Mouse (Mus musculus) neural tube, embryonic 15.5 days (tissue): ENCODE data around the gene Zdhhc7. TPM values are rescaled to one million over a fixed set of nuclear protein-coding genes. Genes with fewer than 3 reads are reported as not detected.

ENCODE experiments used
- ATAC-seq: fragments of 200-750 bp; cut with Nextera tagmentation; 2 replicates; pipeline ENCODE4 v1.8.0; 2017; ENCODE audit warnings: mild to moderate bottlenecking, moderate TSS enrichment, moderate library complexity; ENCODE audit not compliant: low FRiP score
- H3K27ac ChIP-seq: fragments of 300-500 bp; sonication (generic); replicated peaks from 2 replicates; pipeline ENCODE4 v1.5.1; 2015; ENCODE audit warnings: mild to moderate bottlenecking, inconsistent platforms
- H3K27me3 ChIP-seq: fragments of 300-500 bp; sonication (generic); replicated peaks from 2 replicates; pipeline ENCODE4 v1.6.1; 2015; ENCODE audit warnings: inconsistent platforms
- H3K36me3 ChIP-seq: fragments of 300-500 bp; sonication (generic); 2 replicates; pipeline ENCODE4 v1.6.1; 2015; ENCODE audit warnings: inconsistent platforms
- H3K4me1 ChIP-seq: fragments of 300-500 bp; sonication (generic); 2 replicates; pipeline ENCODE4 v1.6.1; 2015; ENCODE audit warnings: inconsistent platforms
- H3K4me2 ChIP-seq: fragments of 300-500 bp; sonication (generic); 2 replicates; pipeline ENCODE4 v1.6.1; 2015; ENCODE audit warnings: inconsistent platforms, mild to moderate bottlenecking, moderate library complexity
- H3K4me3 ChIP-seq: fragments of 300-500 bp; sonication (generic); replicated peaks from 2 replicates; pipeline ENCODE4 v1.5.1; 2015; ENCODE audit warnings: mild to moderate bottlenecking, inconsistent platforms
- H3K9ac ChIP-seq: fragments of 300-500 bp; sonication (generic); replicated peaks from 2 replicates; pipeline ENCODE4 v1.6.1; 2015; ENCODE audit warnings: mild to moderate bottlenecking, inconsistent platforms
- H3K9me3 ChIP-seq: fragments of 300-500 bp; sonication (generic); replicated peaks from 2 replicates; pipeline ENCODE4 v1.6.1; 2016; ENCODE audit warnings: inconsistent platforms
- whole genome bisulfite sequencing: fragments of 180-500 bp; shearing (Covaris S2); methylation state at CpG from one replicate; pipeline ENCODE4 v1.1.7; 2015; ENCODE audit warnings: mixed read lengths; 5-methylcytosine and 5-hydroxymethylcytosine counted together
- polyA plus RNA-seq: library from polyadenylated mRNA; unstranded; fragments of >200 nt; fragmentation: Nextera tagmentation; extraction: Ambion mirVana; gene quantifications from 2 replicates; pipeline ENCODE4 v1.2.1, GENCODE M21; 2015

The Zdhhc7 gene
- 26.9 and 31.6 TPM in 2 replicates for polyA plus RNA-seq

DNA sequence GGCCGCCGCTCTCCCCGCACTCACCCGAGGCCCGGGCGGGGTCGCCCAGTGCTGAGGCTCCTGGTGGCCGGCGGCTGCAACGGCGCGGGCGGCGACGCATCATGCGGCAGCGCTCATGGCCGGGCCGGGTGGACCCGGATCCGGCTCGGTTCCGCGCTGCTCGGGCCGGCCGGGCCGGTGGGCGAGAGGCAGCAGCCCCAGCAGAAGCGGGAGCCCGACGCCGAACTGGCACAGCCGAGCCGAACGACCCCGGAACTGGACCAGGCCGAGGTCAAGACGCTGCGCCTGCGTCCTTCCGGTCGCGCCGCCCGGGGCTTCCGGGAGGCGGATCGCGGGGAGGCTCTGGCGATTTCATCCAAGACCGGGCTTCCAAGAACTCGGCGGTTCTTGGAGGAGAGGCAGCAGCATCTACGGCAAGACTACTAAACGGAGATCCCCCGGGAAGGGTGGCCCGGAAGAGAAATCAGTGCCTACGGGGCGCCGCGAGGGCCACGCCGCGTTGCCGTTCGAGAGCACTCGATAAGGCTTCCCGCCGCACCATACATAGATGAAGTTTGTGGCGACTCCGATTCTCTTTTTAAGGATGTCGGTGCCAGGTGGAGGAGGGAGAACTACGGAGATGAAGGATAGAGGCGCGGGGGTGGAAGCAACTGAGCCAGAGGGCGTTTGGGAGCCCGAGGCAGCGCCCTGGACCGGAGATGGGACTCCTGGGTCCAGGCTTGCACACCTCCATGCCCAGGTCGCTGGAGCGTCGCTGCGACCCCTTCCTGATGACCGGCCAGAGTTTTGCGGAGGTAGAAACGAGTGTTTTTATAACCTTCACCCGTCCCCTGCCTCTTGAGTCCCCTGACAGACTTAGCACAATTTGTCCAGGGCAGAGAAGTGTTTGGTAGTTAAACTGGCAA lies at the start of gene Zdhhc7:
TSS of gene Zdhhc7 (minus strand) at position 415 of the 905 bp plus-strand sequence.
- peak; percentile 84 for ATAC-seq
- no peaks in the 10 kb centered on the region for H3K9me3 ChIP-seq
- under 1% methylated on average over 88 of the region's 88 CpGs for WGBS
- peak within 1 kb of the TSS; percentile 67 for H3K4me3 ChIP-seq
- peaks cover 2% of the 10 kb centered on the region; the same call in 1 of the 2 replicates for H3K36me3 ChIP-seq
- peak within 1 kb of the TSS; percentile 85 for H3K9ac ChIP-seq
- H3K4me2 ChIP-seq, result peak within 1 kb of the TSS; percentile 70
- no peaks in the 10 kb centered on the region for H3K27me3 ChIP-seq
- peaks cover 49% of the 10 kb centered on the region for H3K4me1 ChIP-seq
- peak within 1 kb of the TSS; percentile 95 for H3K27ac ChIP-seq

DNA sequence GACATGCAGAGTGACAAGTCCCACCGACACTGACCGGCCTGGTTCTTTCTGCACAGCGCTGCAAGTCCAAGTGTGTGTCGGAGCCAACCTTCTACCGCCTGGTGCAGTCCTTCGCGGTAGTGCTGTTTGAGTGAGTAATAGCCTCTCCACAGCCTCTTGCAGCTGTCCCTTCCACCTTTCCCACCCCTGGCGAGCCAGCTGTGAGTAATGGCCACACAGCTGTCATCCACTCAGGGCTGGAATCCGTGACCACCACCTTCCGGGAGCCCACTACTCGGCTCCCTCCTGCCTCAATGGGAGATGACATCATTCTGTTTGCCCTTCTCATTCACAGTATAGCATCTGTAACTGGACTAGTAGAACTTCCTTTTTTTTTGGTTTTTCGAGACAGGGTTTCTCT lies 48.7 kb upstream of the Zdhhc7 start:
- no peak for ATAC-seq
- no peak overlapping the region for H3K4me2 ChIP-seq

DNA sequence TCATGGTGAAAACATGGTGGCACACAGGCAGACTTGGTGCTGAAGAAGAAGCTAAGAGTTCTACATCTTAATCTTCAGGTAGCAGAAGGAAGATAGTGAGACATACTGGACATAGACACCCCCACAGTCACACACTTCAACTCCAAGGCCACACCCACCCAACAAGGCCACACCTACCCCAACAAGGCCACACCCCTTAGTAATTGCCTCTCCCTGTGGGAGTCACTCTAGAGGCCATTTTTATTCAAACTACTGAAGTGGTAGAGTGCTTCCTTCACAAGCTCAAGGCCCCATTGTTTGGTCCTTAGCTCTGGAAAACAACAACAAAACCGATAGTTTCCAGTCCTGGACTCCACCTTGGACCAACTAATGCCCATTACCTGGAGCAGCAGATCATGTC lies 44.8 kb upstream of the Zdhhc7 start:
- peaks cover 26% of the 10 kb centered on the region for H3K36me3 ChIP-seq
- no peaks in the 10 kb centered on the region for H3K27me3 ChIP-seq
- 89% methylated on average over 1 of the region's 1 CpGs for WGBS
- ATAC-seq, result no peak
- H3K9me3 ChIP-seq, result no peaks in the 10 kb centered on the region
- H3K9ac ChIP-seq, result no peak overlapping the region
- H3K4me2 ChIP-seq, result no peak overlapping the region
- H3K4me1 ChIP-seq, result peaks cover 20% of the 10 kb centered on the region
- no peak overlapping the region for H3K4me3 ChIP-seq
- H3K27ac ChIP-seq, result no peak overlapping the region

More for the DNA sequence above, 48.7 kb upstream of the Zdhhc7 start:
- H3K27me3 ChIP-seq, result no peaks in the 10 kb centered on the region; the same call in 1 of the 2 replicates
- H3K4me3 ChIP-seq, result no peak overlapping the region
- H3K4me1 ChIP-seq, result peaks cover 3% of the 10 kb centered on the region
- no peak overlapping the region for H3K27ac ChIP-seq
- no peak overlapping the region for H3K9ac ChIP-seq
- peaks cover 48% of the 10 kb centered on the region for H3K36me3 ChIP-seq
- 56% methylated on average over 12 of the region's 12 CpGs for WGBS
- no peaks in the 10 kb centered on the region for H3K9me3 ChIP-seq

DNA sequence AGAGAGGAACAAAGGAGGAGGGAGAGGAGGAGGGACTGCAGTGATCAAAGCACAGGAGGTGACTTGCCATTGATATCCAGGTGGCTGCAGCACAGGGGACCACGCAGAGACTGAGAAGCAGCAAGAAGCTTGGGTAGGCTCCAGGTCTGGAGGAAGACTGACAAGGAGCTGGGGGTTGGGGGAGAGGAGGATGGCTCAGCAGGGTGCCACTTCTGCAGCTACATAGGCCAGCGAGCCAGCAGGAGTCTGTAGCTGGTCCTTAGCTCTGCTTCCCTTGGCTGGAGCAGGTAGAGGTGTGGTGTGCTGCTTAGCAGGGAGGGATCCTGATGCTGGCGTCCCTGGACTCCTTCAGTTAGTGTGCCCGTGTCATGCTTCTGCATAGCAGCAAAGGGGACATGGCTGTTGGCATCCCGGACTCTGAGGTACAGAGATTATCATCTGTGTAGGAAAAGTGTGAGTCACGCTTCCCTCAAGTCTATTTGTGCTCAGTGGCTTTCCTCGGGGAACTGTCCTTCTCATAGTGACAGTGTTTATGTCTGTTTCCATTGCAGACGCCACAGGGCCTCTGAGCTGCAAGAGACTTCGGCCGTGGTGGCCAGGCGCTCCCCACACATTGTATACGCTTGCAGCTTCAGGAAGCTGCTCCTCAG lies 43.5 kb upstream of the Zdhhc7 start:
- H3K36me3 ChIP-seq, result peaks cover 15% of the 10 kb centered on the region
- ATAC-seq, result 0 out of 2 replicates have a peak, but pooled peaks have one; percentile 29
- peak overlapping the region; percentile 64 for H3K27ac ChIP-seq
- H3K4me2 ChIP-seq, result no peak overlapping the region
- H3K9me3 ChIP-seq, result no peaks in the 10 kb centered on the region
- WGBS, result 52% methylated on average over 12 of the region's 12 CpGs
- no peak overlapping the region for H3K4me3 ChIP-seq
- H3K27me3 ChIP-seq, result no peaks in the 10 kb centered on the region
- H3K9ac ChIP-seq, result no peak overlapping the region
- peaks cover 23% of the 10 kb centered on the region for H3K4me1 ChIP-seq

DNA sequence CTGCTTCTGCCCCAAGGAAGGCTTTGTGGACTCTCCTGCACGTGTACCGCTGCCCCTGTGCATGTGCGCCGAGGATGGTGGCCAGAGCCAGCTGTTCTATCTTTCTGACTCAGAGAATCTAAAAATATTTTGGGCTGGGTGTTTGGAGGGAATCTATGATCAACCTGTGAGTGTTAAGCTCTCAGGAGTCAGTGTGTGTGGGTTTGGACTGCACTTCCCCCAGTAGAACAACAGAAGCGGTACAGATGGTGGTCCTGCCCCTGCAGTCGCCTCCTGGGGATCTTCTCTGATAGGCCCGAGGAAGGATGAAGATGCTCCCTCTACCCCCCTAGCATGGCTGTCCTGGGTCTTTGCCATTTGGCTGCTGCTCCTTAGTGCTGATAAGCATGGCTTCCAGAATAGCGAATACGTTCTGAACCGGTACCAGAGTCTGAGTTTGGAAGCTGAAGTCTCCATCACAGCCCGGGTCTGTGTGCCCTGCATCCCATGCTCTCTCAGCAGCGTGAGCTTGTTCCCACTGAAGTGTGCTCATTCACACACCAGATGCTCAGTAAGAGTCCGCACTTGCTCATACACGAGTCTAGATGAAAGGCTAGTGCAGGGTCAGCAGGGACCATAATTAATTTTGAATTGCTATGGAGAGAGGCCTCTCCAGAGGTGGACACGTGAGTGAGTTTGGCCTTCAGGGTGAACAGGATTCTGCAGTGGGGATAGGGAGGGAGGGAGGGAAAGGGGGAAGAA lies 42.8 kb upstream of the Zdhhc7 start:
- Histone ChIP-seq H3K4me1 (peaks cover 23% of the 10 kb centered on the region), H3K4me3 (no peak overlapping the region), H3K4me2 (no peak overlapping the region), H3K27me3 (no peaks in the 10 kb centered on the region), H3K9ac (no peak overlapping the region), H3K27ac (peak overlapping the region; percentile 64), H3K9me3 (no peaks in the 10 kb centered on the region), H3K36me3 (peaks cover 15% of the 10 kb centered on the region)
- WGBS, result 54% methylated on average over 15 of the region's 15 CpGs
- no peak for ATAC-seq

DNA sequence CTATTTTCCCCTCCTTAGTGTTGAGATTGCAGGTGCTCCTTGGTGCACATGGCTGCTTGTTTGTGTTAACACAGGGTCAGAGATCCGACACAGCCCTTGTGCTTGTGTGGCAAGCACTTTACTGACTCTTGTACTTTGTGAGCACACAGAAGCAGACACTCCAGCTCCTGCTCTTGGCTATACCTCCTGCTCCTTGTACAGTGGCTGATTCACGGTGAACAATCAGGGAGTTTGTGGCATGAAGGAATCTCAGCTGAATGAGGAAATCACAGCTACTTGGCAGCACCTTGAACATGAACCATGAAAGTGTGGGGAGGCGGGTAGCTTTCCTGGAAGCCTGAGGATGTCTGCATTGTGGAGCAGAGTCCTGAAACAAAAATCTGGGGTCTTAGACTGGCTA lies 39.5 kb upstream of the Zdhhc7 start:
- H3K27ac ChIP-seq, result no peak overlapping the region

DNA sequence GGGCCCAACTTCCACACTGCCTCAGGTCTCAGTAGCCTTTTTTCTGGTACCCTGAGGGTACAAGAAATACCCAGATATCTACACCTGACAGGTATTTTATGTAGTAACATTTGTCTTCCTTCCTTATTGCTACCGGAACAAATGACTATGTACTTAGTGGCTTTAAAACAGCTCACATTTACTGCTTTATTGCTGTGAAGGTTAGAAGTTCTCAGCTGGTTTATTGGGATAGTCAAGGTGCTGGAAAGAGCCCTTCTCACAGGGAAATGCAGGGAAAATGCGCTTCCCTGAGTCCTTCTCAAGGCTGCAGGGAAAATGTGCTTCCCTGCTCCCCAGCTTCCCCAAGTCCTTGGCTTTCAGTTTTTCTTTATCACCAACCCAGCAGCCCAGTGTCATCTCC lies 37.7 kb upstream of the Zdhhc7 start:
- H3K9ac ChIP-seq, result no peak overlapping the region
- WGBS, result 23% methylated on average over 2 of the region's 2 CpGs
- ATAC-seq, result no peak
- H3K27ac ChIP-seq, result no peak overlapping the region
- no peak overlapping the region for H3K4me2 ChIP-seq
- H3K9me3 ChIP-seq, result no peaks in the 10 kb centered on the region
- H3K36me3 ChIP-seq, result no peaks in the 10 kb centered on the region
- no peak overlapping the region for H3K4me3 ChIP-seq
- no peaks in the 10 kb centered on the region for H3K27me3 ChIP-seq
- peaks cover 20% of the 10 kb centered on the region for H3K4me1 ChIP-seq

More for the DNA sequence above, 39.5 kb upstream of the Zdhhc7 start:
- H3K9me3 ChIP-seq, result no peaks in the 10 kb centered on the region
- H3K4me2 ChIP-seq, result no peak overlapping the region
- no peaks in the 10 kb centered on the region for H3K27me3 ChIP-seq
- peaks cover 3% of the 10 kb centered on the region; the same call in 1 of the 2 replicates for H3K36me3 ChIP-seq
- H3K4me1 ChIP-seq, result peaks cover 34% of the 10 kb centered on the region
- no peak for ATAC-seq
- H3K4me3 ChIP-seq, result no peak overlapping the region
- H3K9ac ChIP-seq, result no peak overlapping the region
- 75% methylated on average over 3 of the region's 3 CpGs for WGBS

DNA sequence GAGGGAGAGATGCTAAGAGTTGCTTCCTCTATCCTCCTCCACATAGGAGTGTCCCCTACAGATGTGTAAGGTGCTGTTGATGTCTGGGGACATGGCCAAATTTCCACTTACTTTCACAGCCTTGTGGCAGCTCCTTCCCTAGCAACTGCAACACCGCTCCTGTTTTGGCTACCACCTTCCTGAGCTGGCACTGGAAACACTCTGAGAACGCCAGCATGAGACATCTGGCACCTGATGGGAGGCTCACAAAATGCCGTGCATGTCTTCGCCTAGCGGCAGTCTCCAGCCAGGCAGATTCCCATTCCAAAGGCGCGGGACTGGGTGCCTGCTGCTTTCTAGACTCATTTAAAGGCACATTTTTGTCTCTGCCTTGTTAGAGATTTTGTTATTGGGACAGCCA lies 35.3 kb upstream of the Zdhhc7 start:
- Histone ChIP-seq H3K27me3 (no peaks in the 10 kb centered on the region), H3K4me1 (peaks cover 15% of the 10 kb centered on the region), H3K4me2 (no peak overlapping the region), H3K4me3 (no peak overlapping the region), H3K9ac (no peak overlapping the region), H3K27ac (no peak overlapping the region), H3K36me3 (no peaks in the 10 kb centered on the region), H3K9me3 (no peaks in the 10 kb centered on the region)
- ATAC-seq, result no peak
- WGBS, result 50% methylated on average over 7 of the region's 7 CpGs

DNA sequence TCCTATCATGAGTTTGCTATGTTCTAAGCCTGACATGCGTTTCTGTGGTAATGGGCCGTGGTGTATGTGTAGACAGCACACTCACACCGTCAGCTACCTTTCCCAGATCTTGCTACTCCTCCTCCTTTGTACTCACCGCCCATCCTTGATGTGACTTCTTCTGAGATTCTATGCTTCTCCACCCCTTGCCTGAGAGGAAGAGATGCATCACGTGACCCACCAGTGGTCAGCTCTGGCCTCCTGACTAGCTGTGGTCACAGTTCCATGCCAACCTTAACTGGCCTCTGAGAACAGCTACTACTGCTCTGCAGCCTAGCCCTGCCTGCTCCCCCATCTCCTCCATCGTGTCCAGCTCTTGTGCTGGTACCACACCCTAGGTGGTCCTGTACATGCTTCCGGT lies 34.4 kb upstream of the Zdhhc7 start:
- no peaks in the 10 kb centered on the region for H3K36me3 ChIP-seq
- no peaks in the 10 kb centered on the region for H3K9me3 ChIP-seq
- H3K9ac ChIP-seq, result no peak overlapping the region
- peaks cover 13% of the 10 kb centered on the region for H3K4me1 ChIP-seq
- no peak overlapping the region for H3K27ac ChIP-seq
- H3K4me2 ChIP-seq, result no peak overlapping the region
- no peak overlapping the region for H3K4me3 ChIP-seq
- no peak for ATAC-seq
- no peaks in the 10 kb centered on the region for H3K27me3 ChIP-seq
- WGBS, result 92% methylated on average over 7 of the region's 7 CpGs

DNA sequence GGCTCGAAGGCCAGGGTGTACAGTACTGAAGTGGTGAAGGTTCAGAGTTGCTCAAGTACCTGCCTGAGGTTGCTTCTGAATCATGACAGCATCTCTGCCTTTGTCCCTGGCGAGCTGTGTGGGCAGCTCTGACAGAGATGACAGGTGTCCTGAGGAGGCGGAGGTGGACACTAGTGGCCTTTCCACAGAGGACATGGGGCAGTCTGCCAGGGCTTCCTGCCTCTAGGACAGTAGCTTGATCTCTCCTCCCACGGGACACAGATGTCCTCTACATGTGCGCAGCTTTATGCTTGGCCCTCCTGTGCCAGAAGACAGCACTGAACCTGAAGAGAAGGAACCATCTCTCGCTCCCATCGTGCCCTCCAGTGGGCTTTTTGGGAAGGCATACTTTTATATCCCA lies 31.9 kb upstream of the Zdhhc7 start:
- no peak for ATAC-seq
- H3K4me2 ChIP-seq, result no peak overlapping the region
- H3K27ac ChIP-seq, result no peak overlapping the region
- WGBS, result 88% methylated on average over 7 of the region's 7 CpGs
- H3K9me3 ChIP-seq, result no peaks in the 10 kb centered on the region
- H3K4me3 ChIP-seq, result no peak overlapping the region
- no peaks in the 10 kb centered on the region for H3K36me3 ChIP-seq
- no peak overlapping the region for H3K9ac ChIP-seq
- H3K27me3 ChIP-seq, result no peaks in the 10 kb centered on the region
- peaks cover 15% of the 10 kb centered on the region for H3K4me1 ChIP-seq

DNA sequence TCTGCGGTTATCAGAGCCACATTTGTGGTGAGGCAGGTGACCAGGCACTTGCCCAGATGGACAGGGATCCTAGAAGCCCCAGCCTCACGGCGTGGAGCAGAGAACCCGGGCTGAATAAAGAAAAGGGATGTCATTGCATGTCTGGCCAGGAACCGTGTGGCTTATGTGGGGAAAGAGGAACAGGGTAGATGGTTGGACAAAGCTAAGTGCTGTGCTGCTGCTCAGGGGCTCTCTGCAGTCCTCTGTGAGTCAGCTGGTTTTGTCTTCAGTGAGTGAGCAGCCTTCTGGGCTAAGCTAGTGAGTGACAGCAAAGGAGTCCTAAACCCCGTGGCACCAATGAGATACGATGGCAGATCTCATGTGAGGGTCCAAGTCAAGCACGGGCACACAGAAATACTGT lies 29.9 kb upstream of the Zdhhc7 start:
- H3K27me3 ChIP-seq, result no peaks in the 10 kb centered on the region
- H3K4me2 ChIP-seq, result no peak overlapping the region
- no peaks in the 10 kb centered on the region for H3K36me3 ChIP-seq
- WGBS, result 88% methylated on average over 8 of the region's 8 CpGs
- H3K4me3 ChIP-seq, result no peak overlapping the region
- no peak overlapping the region for H3K27ac ChIP-seq
- H3K9ac ChIP-seq, result no peak overlapping the region
- ATAC-seq, result no peak
- H3K9me3 ChIP-seq, result no peaks in the 10 kb centered on the region
- H3K4me1 ChIP-seq, result peaks cover 13% of the 10 kb centered on the region
